Mouse (Mus musculus) ES-Bruce4 (cell line): ENCODE data around the gene Trim2.

Source experiments
- CTCF ChIP-seq: IDR thresholded peaks from one replicate; pipeline ENCODE4 v1.8.1; 2011; ENCODE audit warnings: low read depth, low read length
- POLR2A ChIP-seq: IDR thresholded peaks from one replicate; pipeline ENCODE4 v1.8.1; 2011; ENCODE audit warnings: low read length; ENCODE audit not compliant: insufficient read depth

GRCm38 (mm10) chr3:84189629-84190173 is 117.0 kb downstream of the Trim2 start:
- TF ChIP-seq CTCF (no peak), POLR2A (no peak)
